Mouse (Mus musculus): Measurements from ENCODE around the gene Aste1.

DNA sequence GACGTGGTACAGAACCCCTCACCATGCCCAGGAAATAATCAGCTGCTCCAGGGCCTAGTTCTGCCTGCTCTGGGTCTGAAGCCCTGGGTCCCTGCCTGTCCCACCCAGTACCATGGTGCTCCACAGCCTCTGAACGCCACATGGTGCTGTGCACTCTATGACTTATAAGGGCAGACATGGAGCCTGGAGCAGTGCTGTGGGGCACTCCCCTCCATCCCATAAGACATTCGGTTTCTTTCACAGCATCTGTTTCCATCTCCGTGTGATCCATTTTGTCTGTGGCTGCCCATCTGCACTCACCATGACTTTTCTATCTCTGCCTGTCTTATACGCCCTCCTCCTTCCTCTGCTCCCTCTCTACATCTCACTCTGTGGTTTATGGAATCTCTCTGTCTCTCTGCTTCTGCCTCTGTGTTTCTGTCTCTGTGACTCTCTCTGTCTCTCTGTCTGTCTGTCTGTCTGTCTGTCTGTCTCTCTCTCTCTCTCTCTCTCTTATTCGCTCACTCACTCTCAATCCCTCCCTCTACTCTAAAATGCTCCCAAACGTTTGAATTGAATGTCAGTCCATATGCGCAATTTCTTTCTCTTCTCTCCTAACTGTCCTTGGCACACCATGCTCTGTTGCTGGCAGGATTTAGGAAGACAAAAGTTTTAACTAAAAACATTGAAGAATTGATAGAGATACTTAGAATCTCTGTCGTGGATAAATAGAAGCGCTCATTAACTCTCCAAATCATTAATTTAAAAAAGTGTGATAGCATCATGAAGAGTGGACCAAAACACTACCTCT, 46.8 kb upstream of the Aste1 start:
- TF ChIP-seq POLR2A (IDR thresholded peaks at IDR 0.05; ENCODE audit: control insufficient read depth, extremely low read depth, insufficient read depth, low read length, poor library complexity) = no peak
- no peak for TF ChIP-seq CTCF (IDR thresholded peaks at IDR 0.05; ENCODE audit: borderline replicate concordance, control insufficient read depth, extremely low read depth, insufficient read depth, low read length, poor library complexity)

All from thymus, adult 2 months (tissue).